Mouse (Mus musculus): Measurements from ENCODE around the gene Zfp36l2.

- no peak for TF ChIP-seq POLR2A (IDR thresholded peaks at IDR 0.05; ENCODE audit: insufficient read depth, low read depth, low read length)
- TF ChIP-seq CTCF (IDR thresholded peaks at IDR 0.05; ENCODE audit: insufficient read depth, low read depth, low read length): no peak
Measured at GRCm38 (mm10) chr17:84150291-84150690, 37.5 kb downstream of the Zfp36l2 start.

All from olfactory bulb, adult 2 months (tissue).